Mouse (Mus musculus): ENCODE results near the gene Ino80.

- TF ChIP-seq EP300 (IDR thresholded peaks at IDR 0.05) (no peak), CTCF (IDR thresholded peaks at IDR 0.05) (peak; percentile 49)
Observed at GRCm38 (mm10) chr2:119507108-119507507, 29.6 kb upstream of the Ino80 start.
